Mouse (Mus musculus) hindbrain, embryonic 11.5 days (tissue): ENCODE measurements around the gene Psmg4. TPM values are rescaled to one million over a fixed set of nuclear protein-coding genes. Genes with fewer than 3 reads are reported as not detected.

ENCODE experiments used
- ATAC-seq: fragments of 200-750 bp; cut with Nextera tagmentation; 2 replicates; pipeline ENCODE4 v1.8.0; 2017; ENCODE audit warnings: mild to moderate bottlenecking, moderate TSS enrichment, moderate library complexity; ENCODE audit not compliant: low FRiP score
- DNase-seq: peaks from one replicate; pipeline ENCODE4 v3.0.0-alpha.2; 2015; ENCODE audit warnings: low spot score
- H3K27ac ChIP-seq: fragments of 300-500 bp; sonication (generic); 2 replicates; pipeline ENCODE4 v1.5.1; 2014; ENCODE audit warnings: mild to moderate bottlenecking, low read depth, low read length
- H3K27me3 ChIP-seq: fragments of 300-500 bp; sonication (generic); 2 replicates; pipeline ENCODE4 v1.6.1; 2014; ENCODE audit warnings: mild to moderate bottlenecking, low read length, moderate library complexity, mixed read lengths; ENCODE audit not compliant: control insufficient read depth, insufficient read depth
- H3K36me3 ChIP-seq: fragments of 300-500 bp; sonication (generic); 2 replicates; pipeline ENCODE4 v1.6.1; 2014; ENCODE audit warnings: mild to moderate bottlenecking, low read length, moderate library complexity, mixed read lengths; ENCODE audit not compliant: control insufficient read depth, insufficient read depth
- H3K4me1 ChIP-seq: fragments of 300-500 bp; sonication (generic); replicated peaks from 2 replicates; pipeline ENCODE4 v1.6.1; 2014; ENCODE audit warnings: low read length, mixed read lengths; ENCODE audit not compliant: control insufficient read depth, insufficient read depth
- H3K4me2 ChIP-seq: fragments of 300-500 bp; sonication (generic); replicated peaks from 2 replicates; pipeline ENCODE4 v1.6.1; 2014; ENCODE audit warnings: mild to moderate bottlenecking, low read depth, low read length
- H3K4me3 ChIP-seq: fragments of 300-500 bp; sonication (generic); 2 replicates; pipeline ENCODE4 v1.5.1; 2014; ENCODE audit warnings: low read depth, low read length
- H3K9ac ChIP-seq: fragments of 300-500 bp; sonication (generic); 2 replicates; pipeline ENCODE4 v1.6.1; 2014; ENCODE audit warnings: low read depth, low read length
- H3K9me3 ChIP-seq: fragments of 300-500 bp; sonication (generic); 2 replicates; pipeline ENCODE4 v1.6.1; 2016; ENCODE audit warnings: low read length; ENCODE audit not compliant: control insufficient read depth
- WGBS: fragments of 180-500 bp; shearing (Covaris S2); extraction: QIAGEN DNeasy Blood & Tissue Kit; methylation state at CpG from one replicate; pipeline ENCODE4 v1.1.7; 2014; 5-methylcytosine and 5-hydroxymethylcytosine counted together
- polyA plus RNA-seq: library from polyadenylated mRNA; unstranded; fragments of >200 nt; fragmentation: Nextera tagmentation; extraction: Ambion mirVana; gene quantifications from 2 replicates; pipeline ENCODE4 v1.2.1, GENCODE M21; 2014

Psmg4 gene
- polyA plus RNA-seq, 1 experiment from 2014 or later, result 92.0 TPM

GRCm38 (mm10) chr13:34151425-34151824 lies 11.3 kb upstream of the Psmg4 start:
- Histone ChIP-seq H3K4me1 (peaks cover 19% of the 10 kb centered on the region), H3K36me3 (no peaks in the 10 kb centered on the region), H3K27ac (no peak overlapping the region), H3K4me3 (no peak overlapping the region), H3K27me3 (no peaks in the 10 kb centered on the region), H3K9ac (no peak overlapping the region), H3K4me2 (no peak overlapping the region), H3K9me3 (no peaks in the 10 kb centered on the region)
- WGBS, result 92% methylated on average over 1 of the region's 1 CpGs
- DNase-seq, result no peak
- ATAC-seq, result no peak

GRCm38 (mm10) chr13:34152695-34153094 lies 10.1 kb upstream of the Psmg4 start:
- DNase-seq (no peak), ATAC-seq (no peak)
- Histone ChIP-seq H3K4me2 (no peak overlapping the region), H3K9me3 (no peaks in the 10 kb centered on the region), H3K27ac (no peak overlapping the region), H3K4me1 (peaks cover 18% of the 10 kb centered on the region), H3K9ac (no peak overlapping the region), H3K36me3 (no peaks in the 10 kb centered on the region), H3K27me3 (no peaks in the 10 kb centered on the region), H3K4me3 (no peak overlapping the region)
- WGBS, result 74% methylated on average over 7 of the region's 7 CpGs

- H3K4me2 ChIP-seq, result no peak overlapping the region
- H3K27me3 ChIP-seq, result no peaks in the 10 kb centered on the region
- H3K36me3 ChIP-seq, result no peaks in the 10 kb centered on the region
- H3K27ac ChIP-seq, result no peak overlapping the region
- ATAC-seq, result no peak
- WGBS, result 77% methylated on average over 4 of the region's 5 CpGs
- H3K4me1 ChIP-seq, result peaks cover 12% of the 10 kb centered on the region
- no peaks in the 10 kb centered on the region for H3K9me3 ChIP-seq
- DNase-seq, result no peak
- no peak overlapping the region for H3K4me3 ChIP-seq
- no peak overlapping the region for H3K9ac ChIP-seq
Observed at GRCm38 (mm10) chr13:34153254-34154011, 9.3 kb upstream of the Psmg4 start.

- H3K36me3 ChIP-seq, result no peaks in the 10 kb centered on the region
- H3K4me2 ChIP-seq, result 0 out of 2 replicates have a peak overlapping the region, but pooled peaks have one; percentile 3
- no peak overlapping the region for H3K9ac ChIP-seq
- peaks cover 12% of the 10 kb centered on the region for H3K4me1 ChIP-seq
- 50% methylated on average over 13 of the region's 13 CpGs for WGBS
- no peak overlapping the region for H3K27ac ChIP-seq
- H3K27me3 ChIP-seq, result no peaks in the 10 kb centered on the region
- ATAC-seq (peak; percentile 36; the same call in 1 of the 2 replicates), DNase-seq (peak; percentile 77)
- H3K4me3 ChIP-seq, result no peak overlapping the region
- no peaks in the 10 kb centered on the region for H3K9me3 ChIP-seq
Observed at GRCm38 (mm10) chr13:34154217-34154930, 8.4 kb upstream of the Psmg4 start.

GRCm38 (mm10) chr13:34154931-34155272 lies 7.9 kb upstream of the Psmg4 start:
- peak; percentile 79 for DNase-seq
- Histone ChIP-seq H3K9me3 (no peaks in the 10 kb centered on the region), H3K27me3 (no peaks in the 10 kb centered on the region), H3K4me3 (no peak overlapping the region), H3K36me3 (no peaks in the 10 kb centered on the region), H3K4me2 (0 out of 2 replicates have a peak overlapping the region, but pooled peaks have one; percentile 3), H3K4me1 (peaks cover 7% of the 10 kb centered on the region), H3K27ac (no peak overlapping the region), H3K9ac (no peak overlapping the region)
- WGBS, result 39% methylated on average over 3 of the region's 3 CpGs
- ATAC-seq, result no peak

GRCm38 (mm10) chr13:34156133-34156839 lies 6.5 kb upstream of the Psmg4 start:
- Histone ChIP-seq H3K4me1 (no peaks in the 10 kb centered on the region), H3K4me3 (no peak overlapping the region), H3K4me2 (no peak overlapping the region), H3K27ac (no peak overlapping the region), H3K9ac (no peak overlapping the region), H3K27me3 (no peaks in the 10 kb centered on the region), H3K36me3 (no peaks in the 10 kb centered on the region), H3K9me3 (no peaks in the 10 kb centered on the region)
- 67% methylated on average over 8 of the region's 8 CpGs for WGBS
- ATAC-seq (no peak; the same call in 1 of the 2 replicates), DNase-seq (no peak)

GRCm38 (mm10) chr13:34156840-34157185 lies 6.0 kb upstream of the Psmg4 start:
- Histone ChIP-seq H3K27me3 (no peaks in the 10 kb centered on the region), H3K27ac (no peak overlapping the region), H3K4me1 (no peaks in the 10 kb centered on the region), H3K4me3 (no peak overlapping the region), H3K9ac (no peak overlapping the region), H3K36me3 (no peaks in the 10 kb centered on the region), H3K9me3 (no peaks in the 10 kb centered on the region), H3K4me2 (no peak overlapping the region)
- WGBS, result 72% methylated on average over 2 of the region's 2 CpGs
- DNase-seq (no peak), ATAC-seq (no peak)

- Histone ChIP-seq H3K27ac (no peak overlapping the region), H3K4me1 (no peaks in the 10 kb centered on the region), H3K9me3 (no peaks in the 10 kb centered on the region), H3K36me3 (no peaks in the 10 kb centered on the region), H3K4me3 (no peak overlapping the region), H3K27me3 (no peaks in the 10 kb centered on the region), H3K9ac (no peak overlapping the region), H3K4me2 (no peak overlapping the region)
- WGBS, result 93% methylated on average over 3 of the region's 3 CpGs
- DNase-seq, result no peak
- ATAC-seq, result no peak
Observed at GRCm38 (mm10) chr13:34157596-34158157, 5.1 kb upstream of the Psmg4 start.
